In the genomic region with DNA sequence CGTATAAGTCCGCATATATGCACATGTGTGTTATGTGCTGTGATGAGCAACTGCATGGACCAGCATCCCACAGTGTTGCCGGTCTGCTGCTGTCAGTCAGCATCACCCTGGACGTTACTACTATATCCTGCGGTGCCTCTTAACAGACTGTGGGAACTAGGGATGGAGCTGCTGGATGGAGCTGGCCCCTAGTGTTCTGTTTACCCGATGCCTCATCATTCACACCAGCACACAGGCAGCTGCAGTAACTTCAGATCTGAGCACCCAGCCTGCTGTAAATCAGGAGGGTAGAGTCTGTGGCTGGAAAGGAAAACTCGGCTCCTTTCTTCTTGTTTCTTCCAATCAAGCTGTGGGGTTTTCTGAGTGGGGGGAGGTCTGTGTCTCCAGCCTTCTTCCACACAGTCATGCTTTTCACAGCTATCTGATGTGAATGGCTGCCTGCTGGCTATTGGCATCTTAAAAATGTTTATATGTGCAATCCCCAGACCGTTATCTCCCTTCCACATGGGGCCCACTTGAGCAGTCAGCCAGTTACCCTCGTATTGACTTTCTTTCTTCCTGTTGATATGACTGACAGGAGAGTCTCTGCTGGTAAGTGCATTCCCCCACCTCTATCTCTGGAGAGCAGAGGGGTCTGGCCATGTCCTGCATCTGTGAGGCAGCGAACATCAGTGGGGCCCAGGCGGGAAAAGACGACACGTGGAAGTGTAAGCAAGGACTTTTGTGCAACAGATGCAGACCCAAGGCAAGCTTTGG, we compare ENCODE assay signal across 10 mouse cellular contexts.
A peak's percentile ranks its signal among the peaks of the same experiment; 100 is the strongest.
DNase-seq lines count a peak whose midpoint lies in the region; ATAC-seq and TF ChIP-seq lines count a peak whose summit lies in the region.
"Had no signal": no experiment of that assay in that cellular context is flagged by ENCODE, and none has a peak within 500 bp of the region (broad histone marks: within the 10 kb centered on the region; RNA-seq: fewer than 3 reads in every experiment).

No protein-coding gene starts in this region.

- intact Hi-C loops in gastrocnemius, adult 2 months (cut with DNase I) = no loop called here

- no peak overlapping the region for H3K9ac ChIP-seq in kidney, postnatal 0 days (ENCODE audit: low read depth, low read length)
- no peak overlapping the region for H3K9ac ChIP-seq in embryonic facial prominence, embryonic 13.5 days
- peak overlapping the region; percentile 40; the same call in 1 of the 2 replicates for H3K9ac ChIP-seq in midbrain, embryonic 16.5 days (ENCODE audit: low read depth, low read length)
- no peak overlapping the region for H3K9ac ChIP-seq in intestine, postnatal 0 days (ENCODE audit: low read depth, low read length)

- H3K36me3 ChIP-seq in kidney, postnatal 0 days (ENCODE audit: insufficient read depth, low read length) = no peaks in the 10 kb centered on the region
- H3K36me3 ChIP-seq in embryonic facial prominence, embryonic 13.5 days = no peaks in the 10 kb centered on the region
- no peaks in the 10 kb centered on the region for H3K36me3 ChIP-seq in limb, embryonic 10.5 days
- H3K36me3 ChIP-seq in midbrain, embryonic 16.5 days (ENCODE audit: control insufficient read depth, insufficient read depth, low read length) = no peaks in the 10 kb centered on the region
- H3K36me3 ChIP-seq in intestine, postnatal 0 days (ENCODE audit: control insufficient read depth, insufficient read depth) = no peaks in the 10 kb centered on the region
- H3K36me3 ChIP-seq: G1E had no signal

- H3K4me1 ChIP-seq in kidney, postnatal 0 days (replicated peaks; ENCODE audit: insufficient read depth, low read length) = 0 out of 2 replicates have a peak, but pooled peaks cover 4% of the 10 kb centered on the region
- peaks cover 43% of the 10 kb centered on the region for H3K4me1 ChIP-seq in embryonic facial prominence, embryonic 13.5 days
- peaks cover 65% of the 10 kb centered on the region for H3K4me1 ChIP-seq in limb, embryonic 10.5 days
- H3K4me1 ChIP-seq in midbrain, embryonic 16.5 days (ENCODE audit: control insufficient read depth, insufficient read depth, low read length) = peaks cover 23% of the 10 kb centered on the region
- no peaks in the 10 kb centered on the region for H3K4me1 ChIP-seq in intestine, postnatal 0 days (replicated peaks; ENCODE audit: control insufficient read depth, insufficient read depth, low read length)

- no peaks in the 10 kb centered on the region for H3K9me3 ChIP-seq in kidney, postnatal 0 days (replicated peaks; ENCODE audit: low read length)
- H3K9me3 ChIP-seq in embryonic facial prominence, embryonic 13.5 days = no peaks in the 10 kb centered on the region
- H3K9me3 ChIP-seq in limb, embryonic 10.5 days (replicated peaks) = no peaks in the 10 kb centered on the region
- no peaks in the 10 kb centered on the region for H3K9me3 ChIP-seq in midbrain, embryonic 16.5 days (replicated peaks; ENCODE audit: control insufficient read depth, low read length, poor library complexity, severe bottlenecking)
- no peaks in the 10 kb centered on the region for H3K9me3 ChIP-seq in intestine, postnatal 0 days (ENCODE audit: control insufficient read depth)

- WGBS in kidney, postnatal 0 days = 54% methylated on average over 13 of the region's 13 CpGs
- WGBS in embryonic facial prominence, embryonic 13.5 days = 51% methylated on average over 13 of the region's 13 CpGs
- WGBS in limb, embryonic 10.5 days = 39% methylated on average over 13 of the region's 13 CpGs
- 57% methylated on average over 13 of the region's 13 CpGs for WGBS in midbrain, embryonic 16.5 days
- WGBS in intestine, postnatal 0 days = 51% methylated on average over 13 of the region's 13 CpGs

- H3K27ac ChIP-seq in kidney, postnatal 0 days = no peak overlapping the region
- peak overlapping the region; percentile 17; the same call in 1 of the 2 replicates for H3K27ac ChIP-seq in embryonic facial prominence, embryonic 13.5 days
- H3K27ac ChIP-seq in limb, embryonic 10.5 days = peak overlapping the region; percentile 65
- peak overlapping the region; percentile 78; the same call in 1 of the 2 replicates for H3K27ac ChIP-seq in midbrain, embryonic 16.5 days (ENCODE audit: low read length)
- no peak overlapping the region for H3K27ac ChIP-seq in intestine, postnatal 0 days (ENCODE audit: low read depth, low read length)
- no peak overlapping the region for H3K27ac ChIP-seq in gastrocnemius, adult 2 months

- H3K27me3 ChIP-seq in kidney, postnatal 0 days (ENCODE audit: insufficient read depth, low read length) = no peaks in the 10 kb centered on the region
- H3K27me3 ChIP-seq in embryonic facial prominence, embryonic 13.5 days = no peaks in the 10 kb centered on the region
- no peaks in the 10 kb centered on the region for H3K27me3 ChIP-seq in limb, embryonic 10.5 days (ENCODE audit: low read depth, poor library complexity, severe bottlenecking)
- H3K27me3 ChIP-seq in midbrain, embryonic 16.5 days (ENCODE audit: control insufficient read depth, insufficient read depth, low read depth, low read length) = no peaks in the 10 kb centered on the region
- H3K27me3 ChIP-seq in intestine, postnatal 0 days (replicated peaks; ENCODE audit: control insufficient read depth, insufficient read depth, low read length) = no peaks in the 10 kb centered on the region

- peak; percentile 52 for DNase-seq in kidney, postnatal 0 days (ENCODE audit: low spot score)
- DNase-seq in kidney, postnatal 10 days = no peak
- no peak for DNase-seq in limb, embryonic 10.5 days (ENCODE audit: low spot score)
- DNase-seq in gastrocnemius, adult 2 months = no peak
- DNase-seq: gastrocnemius, postnatal 14 days; kidney, adult 18-20 months had no signal

- TF ChIP-seq CTCF in kidney, postnatal 0 days (IDR thresholded peaks at IDR 0.05; ENCODE audit: low read depth) = no peak
- TF ChIP-seq CTCF in intestine, postnatal 0 days (IDR thresholded peaks at IDR 0.05; ENCODE audit: low read depth) = no peak
- no peak for TF ChIP-seq CTCF in gastrocnemius, adult 2 months (IDR thresholded peaks at IDR 0.05)

- H3K4me3 ChIP-seq in kidney, postnatal 0 days (replicated peaks; ENCODE audit: low read depth, low read length) = no peak overlapping the region
- no peak overlapping the region for H3K4me3 ChIP-seq in embryonic facial prominence, embryonic 13.5 days
- H3K4me3 ChIP-seq in limb, embryonic 10.5 days = no peak overlapping the region
- H3K4me3 ChIP-seq in midbrain, embryonic 16.5 days (ENCODE audit: low read depth, low read length) = no peak overlapping the region
- no peak overlapping the region for H3K4me3 ChIP-seq in intestine, postnatal 0 days (ENCODE audit: low read depth, low read length)
- H3K4me3 ChIP-seq in gastrocnemius, adult 2 months = no peak overlapping the region

- no peak; the same call in 1 of the 2 replicates for ATAC-seq in kidney, postnatal 0 days (replicated peaks; ENCODE audit: low FRiP score, low read depth)
- ATAC-seq in embryonic facial prominence, embryonic 13.5 days (ENCODE audit: insufficient number of reproducible peaks, insufficient read depth, low FRiP score, low TSS enrichment, low read depth) = peak; percentile 54; the same call in 1 of the 2 replicates
- no peak for ATAC-seq in midbrain, embryonic 16.5 days
- no peak for ATAC-seq in intestine, postnatal 0 days

- no peak overlapping the region for H3K4me2 ChIP-seq in kidney, postnatal 0 days (ENCODE audit: low read length)
- no peak overlapping the region for H3K4me2 ChIP-seq in embryonic facial prominence, embryonic 13.5 days
- no peak overlapping the region for H3K4me2 ChIP-seq in midbrain, embryonic 16.5 days (ENCODE audit: low read length)
- no peak overlapping the region for H3K4me2 ChIP-seq in intestine, postnatal 0 days (replicated peaks; ENCODE audit: low read depth)

Comparison
In these comparisons a context has a peak if more than half of its experiments do, and no peak if none do; other contexts are left out.
1. H3K27ac ChIP-seq: peak in embryonic facial prominence, embryonic 13.5 days (single experiment), limb, embryonic 10.5 days (single experiment) and midbrain, embryonic 16.5 days (single experiment); none in kidney, postnatal 0 days (single experiment), intestine, postnatal 0 days (single experiment) and gastrocnemius, adult 2 months (single experiment).